Mouse (Mus musculus): Measurements from ENCODE around the gene Pdia5.
A peak's percentile ranks its signal among the peaks of the same experiment; 100 is the strongest.

- peak; percentile 24; the same call in 1 of the 2 replicates for TF ChIP-seq CTCF (IDR thresholded peaks at IDR 0.05; ENCODE audit: low read depth)
- TF ChIP-seq EP300 (optimal IDR thresholded peaks at IDR 0.05): no peak
Observed at GRCm38 (mm10) chr16:35363150-35364062, 127.3 kb downstream of the Pdia5 start, which contains the start of gene Sec22a.
